Mouse (Mus musculus): ENCODE data around the gene Lhfp. TPM values are rescaled to one million over a fixed set of nuclear protein-coding genes. Genes with fewer than 3 reads are reported as not detected.

Lhfp gene
- polyA plus RNA-seq, 2 experiments, result 2.6 to 2.7 TPM

DNA sequence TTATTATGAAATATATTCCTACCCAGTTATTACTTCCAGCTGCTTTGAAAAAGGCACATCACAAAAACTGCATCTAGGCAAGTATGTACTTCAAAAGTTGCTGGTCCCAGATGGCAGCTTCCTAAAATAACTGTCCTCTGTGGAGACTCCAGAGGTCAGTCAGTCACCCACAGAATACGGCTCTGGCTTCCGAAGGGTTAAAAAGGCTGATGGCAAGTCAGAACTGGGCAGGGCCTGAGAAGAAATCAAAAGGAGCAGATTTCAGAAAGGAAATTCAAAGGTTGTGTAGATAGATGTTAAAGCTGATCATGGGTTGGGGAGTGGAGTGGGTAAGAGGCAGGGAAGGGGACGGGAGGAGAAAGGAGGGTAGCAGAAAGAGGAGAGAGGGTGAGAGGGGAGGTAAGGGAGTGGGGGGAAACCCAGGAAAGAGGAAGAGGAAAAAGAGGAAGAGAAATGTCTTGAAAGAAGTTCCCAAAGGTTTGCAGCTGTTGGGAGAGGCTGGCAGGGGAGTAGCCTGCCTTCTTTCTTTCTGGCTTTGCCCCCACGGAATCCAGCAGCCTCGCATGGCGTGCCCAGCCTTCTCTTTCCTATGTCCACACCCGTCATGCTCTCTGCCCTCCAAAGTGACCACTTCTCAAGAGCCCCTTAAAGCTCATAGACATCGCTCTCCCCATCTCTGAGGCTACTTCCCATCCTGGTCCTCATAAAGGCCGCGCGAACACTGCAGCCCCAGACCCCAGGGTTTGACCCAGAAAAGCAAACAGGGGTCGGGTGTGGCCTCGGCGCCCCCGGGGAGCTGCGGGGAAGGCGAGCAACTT is 526 bp upstream of the Lhfp start:
- Histone ChIP-seq H3K36me3 (replicated peaks; ENCODE audit: control insufficient read depth, insufficient read depth, low read depth) (no peaks in the 10 kb centered on the region), H3K27ac (no peak overlapping the region), H3K4me1 (replicated peaks; ENCODE audit: control insufficient read depth in 2 of 2, insufficient read depth in 2 of 2, low read length in 1 of 2) (peaks cover 0 to 2% of the 10 kb centered on the region in 2 experiments; a peak in 1 of 4 replicates), H3K4me2 (ENCODE audit: low read depth) (peak overlapping the region; percentile 63), H3K9me3 (ENCODE audit: control insufficient read depth, low read length) (no peaks in the 10 kb centered on the region), H3K27me3 (ENCODE audit: control insufficient read depth, insufficient read depth, low read length) (peaks cover 38% of the 10 kb centered on the region), H3K4me3 (ENCODE audit: insufficient read depth in 1 of 2, low read depth in 2 of 2, low read length in 2 of 2) (peak overlapping the region; percentile 16 to 51), H3K9ac (replicated peaks) (no peak overlapping the region)
- DNase-seq (ENCODE audit: low read depth in 3 of 3, low spot score in 3 of 3) (no peak), ATAC-seq (ENCODE audit: insufficient read depth) (no peak)
- TF ChIP-seq EP300 (IDR thresholded peaks at IDR 0.05; ENCODE audit: low read depth), result no peak
- TF ChIP-seq CTCF (IDR thresholded peaks at IDR 0.05; ENCODE audit: low read depth), result no peak
- 8% methylated on average over 17 of the region's 17 CpGs for WGBS (ENCODE audit: insufficient replicate concordance)

DNA sequence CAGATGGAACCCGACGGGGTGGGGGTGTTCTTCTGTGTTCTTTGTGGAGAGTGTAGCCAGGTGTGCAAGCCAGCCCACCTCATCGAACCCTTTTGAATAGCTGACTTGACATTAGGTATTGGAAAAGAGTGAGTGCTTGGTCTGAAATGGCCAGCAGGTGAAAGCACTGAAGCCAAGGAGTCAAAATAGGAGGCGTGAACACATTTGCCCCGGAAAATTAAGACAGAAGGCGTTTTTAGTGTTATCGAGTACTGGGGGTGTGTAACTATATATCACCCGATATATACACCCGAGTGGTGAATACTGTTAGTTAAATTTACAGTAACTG is 876 bp downstream of the Lhfp start:
- peaks cover 38% of the 10 kb centered on the region for H3K27me3 ChIP-seq (ENCODE audit: control insufficient read depth, insufficient read depth, low read length)
- no peak overlapping the region for H3K9ac ChIP-seq (replicated peaks)
- H3K36me3 ChIP-seq (replicated peaks; ENCODE audit: control insufficient read depth, insufficient read depth, low read depth), result no peaks in the 10 kb centered on the region
- WGBS (ENCODE audit: insufficient replicate concordance), result 30% methylated on average over 9 of the region's 9 CpGs
- H3K4me2 ChIP-seq (ENCODE audit: low read depth), result peak overlapping the region; percentile 63
- no peak overlapping the region for H3K27ac ChIP-seq
- H3K4me3 ChIP-seq (ENCODE audit: insufficient read depth in 1 of 2, low read depth in 2 of 2, low read length in 2 of 2), result peak overlapping the region in 1 of 2 experiments; percentile 59; a peak in 2 of 4 replicates
- TF ChIP-seq CTCF (IDR thresholded peaks at IDR 0.05; ENCODE audit: low read depth) (no peak), EP300 (IDR thresholded peaks at IDR 0.05; ENCODE audit: low read depth) (no peak)
- ATAC-seq (ENCODE audit: insufficient read depth), result no peak
- H3K4me1 ChIP-seq (replicated peaks; ENCODE audit: control insufficient read depth in 2 of 2, insufficient read depth in 2 of 2, low read length in 1 of 2), result peaks cover 0 to 2% of the 10 kb centered on the region in 2 experiments; a peak in 1 of 4 replicates
- no peaks in the 10 kb centered on the region for H3K9me3 ChIP-seq (ENCODE audit: control insufficient read depth, low read length)
- no peak for DNase-seq (ENCODE audit: low read depth in 3 of 3, low spot score in 3 of 3)

DNA sequence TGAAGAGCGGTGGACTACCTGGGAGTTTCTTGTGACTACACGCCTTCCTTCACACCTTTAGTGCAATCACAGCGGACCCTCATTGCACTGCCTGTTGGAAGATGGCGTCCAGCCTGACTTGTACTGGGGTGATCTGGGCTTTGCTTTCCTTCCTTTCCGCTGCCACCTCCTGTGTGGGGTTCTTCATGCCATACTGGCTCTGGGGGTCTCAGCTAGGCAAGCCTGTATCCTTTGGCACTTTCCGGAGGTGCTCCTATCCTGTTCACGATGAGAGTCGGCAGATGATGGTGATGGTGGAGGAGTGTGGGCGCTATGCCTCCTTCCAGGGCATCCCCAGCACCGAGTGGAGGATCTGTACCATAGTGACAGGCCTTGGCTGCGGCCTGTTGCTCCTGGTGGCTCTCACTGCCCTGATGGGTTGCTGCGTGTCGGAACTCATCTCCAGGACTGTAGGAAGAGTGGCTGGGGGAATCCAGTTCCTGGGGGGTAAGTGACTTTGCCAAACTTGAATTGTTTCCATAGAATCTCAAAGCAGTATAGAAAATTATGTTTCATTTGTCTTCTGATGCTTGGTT is 2.0 kb downstream of the Lhfp start:
- no peak overlapping the region for H3K4me3 ChIP-seq (ENCODE audit: insufficient read depth in 1 of 2, low read depth in 2 of 2, low read length in 2 of 2)
- no peak overlapping the region for H3K9ac ChIP-seq (replicated peaks)
- TF ChIP-seq EP300 (IDR thresholded peaks at IDR 0.05; ENCODE audit: low read depth) (no peak), CTCF (IDR thresholded peaks at IDR 0.05; ENCODE audit: low read depth) (no peak)
- no peaks in the 10 kb centered on the region for H3K9me3 ChIP-seq (ENCODE audit: control insufficient read depth, low read length)
- H3K36me3 ChIP-seq (replicated peaks; ENCODE audit: control insufficient read depth, insufficient read depth, low read depth), result no peaks in the 10 kb centered on the region
- WGBS (ENCODE audit: insufficient replicate concordance), result 72% methylated on average over 13 of the region's 13 CpGs
- ATAC-seq (ENCODE audit: insufficient read depth) (no peak), DNase-seq (ENCODE audit: low read depth in 3 of 3, low spot score in 3 of 3) (no peak)
- H3K27ac ChIP-seq, result no peak overlapping the region
- peaks cover 0 to 2% of the 10 kb centered on the region in 2 experiments; a peak in 1 of 4 replicates for H3K4me1 ChIP-seq (replicated peaks; ENCODE audit: control insufficient read depth in 2 of 2, insufficient read depth in 2 of 2, low read length in 1 of 2)
- H3K4me2 ChIP-seq (ENCODE audit: low read depth), result no peak overlapping the region
- H3K27me3 ChIP-seq (ENCODE audit: control insufficient read depth, insufficient read depth, low read length), result peaks cover 38% of the 10 kb centered on the region

DNA sequence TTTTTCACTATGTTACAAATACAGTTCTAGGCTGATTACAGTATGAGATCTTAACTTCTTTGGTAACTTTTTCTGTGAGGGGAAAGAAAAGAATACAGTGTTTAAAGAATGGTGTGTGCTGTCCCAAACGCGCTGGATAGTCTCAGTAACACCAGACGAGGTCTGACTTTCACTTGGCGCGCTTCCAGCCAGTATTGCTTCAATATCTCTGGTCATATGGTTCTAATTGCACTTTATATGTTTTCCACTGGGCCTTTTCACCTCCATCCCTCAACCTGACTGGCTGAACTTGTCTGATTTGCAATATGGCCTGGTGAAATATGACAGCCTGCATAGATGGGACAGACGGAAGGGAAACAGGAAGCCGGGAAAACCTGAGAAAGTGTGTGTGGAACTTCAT is 2.9 kb downstream of the Lhfp start:
- WGBS (ENCODE audit: insufficient replicate concordance), result 70% methylated on average over 7 of the region's 7 CpGs
- DNase-seq (ENCODE audit: low read depth in 3 of 3, low spot score in 3 of 3), result no peak
- Histone ChIP-seq H3K9ac (replicated peaks) (no peak overlapping the region), H3K4me1 (replicated peaks; ENCODE audit: control insufficient read depth in 2 of 2, insufficient read depth in 2 of 2, low read length in 1 of 2) (peaks cover 0 to 2% of the 10 kb centered on the region in 2 experiments; a peak in 1 of 4 replicates), H3K9me3 (ENCODE audit: control insufficient read depth, low read length) (no peaks in the 10 kb centered on the region), H3K27me3 (ENCODE audit: control insufficient read depth, insufficient read depth, low read length) (peaks cover 33% of the 10 kb centered on the region), H3K36me3 (replicated peaks; ENCODE audit: control insufficient read depth, insufficient read depth, low read depth) (no peaks in the 10 kb centered on the region), H3K27ac (no peak overlapping the region), H3K4me2 (ENCODE audit: low read depth) (no peak overlapping the region), H3K4me3 (ENCODE audit: insufficient read depth in 1 of 2, low read depth in 2 of 2, low read length in 2 of 2) (no peak overlapping the region)
- ATAC-seq (ENCODE audit: insufficient read depth), result no peak
- TF ChIP-seq CTCF (IDR thresholded peaks at IDR 0.05; ENCODE audit: low read depth) (no peak), EP300 (IDR thresholded peaks at IDR 0.05; ENCODE audit: low read depth) (no peak)

DNA sequence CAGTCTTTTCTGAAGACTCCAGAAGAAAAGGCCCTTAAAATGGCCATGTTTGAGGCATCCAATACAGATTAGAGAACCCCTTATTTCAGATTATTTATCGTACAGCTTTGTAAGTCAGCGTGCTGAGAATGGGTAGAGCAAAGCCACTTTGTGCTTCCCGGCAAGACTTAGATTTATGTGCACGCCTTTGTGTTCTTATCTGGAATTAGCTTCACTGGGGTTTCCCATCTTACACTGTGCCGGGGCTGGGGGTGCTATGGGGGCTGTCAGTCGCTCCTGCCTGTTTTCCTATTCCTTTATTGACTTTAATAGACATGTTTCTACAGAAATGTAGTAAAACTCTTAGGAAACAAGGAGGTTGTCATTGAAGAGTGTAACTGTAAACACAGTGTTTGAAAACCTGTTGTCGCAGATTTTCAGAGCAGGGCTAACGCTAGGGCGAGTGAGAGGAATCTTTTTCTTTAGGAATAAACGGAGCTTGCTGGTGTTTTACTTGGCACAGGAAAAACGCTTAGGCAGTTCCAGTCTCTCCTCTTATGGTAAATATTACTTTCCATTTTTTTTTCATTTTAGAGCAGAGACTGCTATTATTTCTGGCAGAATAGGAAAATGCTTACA is 3.5 kb downstream of the Lhfp start:
- H3K9me3 ChIP-seq (ENCODE audit: control insufficient read depth, low read length), result no peaks in the 10 kb centered on the region
- WGBS (ENCODE audit: insufficient replicate concordance), result 59% methylated on average over 11 of the region's 11 CpGs
- no peak for DNase-seq (ENCODE audit: low read depth in 3 of 3, low spot score in 3 of 3)
- no peak overlapping the region for H3K9ac ChIP-seq (replicated peaks)
- TF ChIP-seq CTCF (IDR thresholded peaks at IDR 0.05; ENCODE audit: low read depth) (no peak), EP300 (IDR thresholded peaks at IDR 0.05; ENCODE audit: low read depth) (no peak)
- peaks cover 33% of the 10 kb centered on the region for H3K27me3 ChIP-seq (ENCODE audit: control insufficient read depth, insufficient read depth, low read length)
- H3K4me1 ChIP-seq (replicated peaks; ENCODE audit: control insufficient read depth in 2 of 2, insufficient read depth in 2 of 2, low read length in 1 of 2), result peaks cover 0 to 2% of the 10 kb centered on the region in 2 experiments; a peak in 1 of 4 replicates
- H3K4me2 ChIP-seq (ENCODE audit: low read depth), result no peak overlapping the region
- ATAC-seq (ENCODE audit: insufficient read depth), result no peak
- H3K36me3 ChIP-seq (replicated peaks; ENCODE audit: control insufficient read depth, insufficient read depth, low read depth), result no peaks in the 10 kb centered on the region
- H3K4me3 ChIP-seq (ENCODE audit: insufficient read depth in 1 of 2, low read depth in 2 of 2, low read length in 2 of 2), result no peak overlapping the region
- H3K27ac ChIP-seq, result no peak overlapping the region
